Mouse (Mus musculus) bone marrow macrophage, adult 2 months (primary cell): ENCODE results near the gene Scpep1.

ENCODE experiments used
- CTCF ChIP-seq: IDR thresholded peaks from 2 replicates; pipeline ENCODE4 v1.5.1; 2012; ENCODE audit warnings: low read depth, mild to moderate bottlenecking, low read length, moderate library complexity
- POLR2A ChIP-seq: IDR thresholded peaks from 2 replicates; pipeline ENCODE4 v1.6.1; 2012; ENCODE audit warnings: mild to moderate bottlenecking, low read depth, low read length, borderline replicate concordance

GRCm38 (mm10) chr11:88998406-88998805 lies 43.1 kb upstream of the Scpep1 start:
- TF ChIP-seq CTCF, result no peak
- TF ChIP-seq POLR2A, result no peak
